Mouse (Mus musculus) ES-Bruce4 (cell line): ENCODE results near the gene Fanci.
A peak's percentile ranks its signal among the peaks of the same experiment; 100 is the strongest.

Experiments used
- CTCF ChIP-seq: IDR thresholded peaks from one replicate; pipeline ENCODE4 v1.8.1; 2011; ENCODE audit warnings: low read depth, low read length
- EP300 ChIP-seq: IDR thresholded peaks from 2 replicates; pipeline ENCODE4 v1.6.1; 2011; ENCODE audit warnings: low read depth, low read length; ENCODE audit not compliant: insufficient read depth
- POLR2A ChIP-seq: IDR thresholded peaks from one replicate; pipeline ENCODE4 v1.8.1; 2011; ENCODE audit warnings: low read length; ENCODE audit not compliant: insufficient read depth

- TF ChIP-seq CTCF, result peak; percentile 5
- no peak for TF ChIP-seq POLR2A
- TF ChIP-seq EP300, result no peak
These were observed 45.8 kb upstream of the Fanci start for GRCm38 (mm10) chr7:79345902-79346301.
